Mouse (Mus musculus): ENCODE results near the gene Dnajc6. TPM values are rescaled to one million over a fixed set of nuclear protein-coding genes. Genes with fewer than 3 reads are reported as not detected.

Gene Dnajc6
- total RNA-seq, 1 experiment from 2014 or later = not detected

GRCm38 (mm10) chr4:101504470-101505007, 8.1 kb downstream of the Dnajc6 start:
- ATAC-seq (replicated peaks; ENCODE audit: insufficient number of reproducible peaks, low FRiP score, low TSS enrichment, poor library complexity, severe bottlenecking) = no peak

- no peak for ATAC-seq (replicated peaks; ENCODE audit: insufficient number of reproducible peaks, low FRiP score, low TSS enrichment, poor library complexity, severe bottlenecking)
These were observed 9.5 kb downstream of the Dnajc6 start for GRCm38 (mm10) chr4:101505966-101506365.

- no peak for ATAC-seq (replicated peaks; ENCODE audit: insufficient number of reproducible peaks, low FRiP score, low TSS enrichment, poor library complexity, severe bottlenecking)
These were observed 9.9 kb downstream of the Dnajc6 start for GRCm38 (mm10) chr4:101506372-101506771.

GRCm38 (mm10) chr4:101507571-101508422, 11.3 kb downstream of the Dnajc6 start:
- no peak for ATAC-seq (replicated peaks; ENCODE audit: insufficient number of reproducible peaks, low FRiP score, low TSS enrichment, poor library complexity, severe bottlenecking)

- ATAC-seq (replicated peaks; ENCODE audit: insufficient number of reproducible peaks, low FRiP score, low TSS enrichment, poor library complexity, severe bottlenecking) = no peak
These were observed 12.0 kb downstream of the Dnajc6 start for GRCm38 (mm10) chr4:101508431-101508830.

- ATAC-seq (replicated peaks; ENCODE audit: insufficient number of reproducible peaks, low FRiP score, low TSS enrichment, poor library complexity, severe bottlenecking) = no peak
These were observed 12.6 kb downstream of the Dnajc6 start for GRCm38 (mm10) chr4:101508851-101509577.

- no peak for ATAC-seq (replicated peaks; ENCODE audit: insufficient number of reproducible peaks, low FRiP score, low TSS enrichment, poor library complexity, severe bottlenecking)
These were observed 13.9 kb downstream of the Dnajc6 start for GRCm38 (mm10) chr4:101510111-101510903.

GRCm38 (mm10) chr4:101510904-101511210, 14.4 kb downstream of the Dnajc6 start:
- no peak for ATAC-seq (replicated peaks; ENCODE audit: insufficient number of reproducible peaks, low FRiP score, low TSS enrichment, poor library complexity, severe bottlenecking)

- no peak for ATAC-seq (replicated peaks; ENCODE audit: insufficient number of reproducible peaks, low FRiP score, low TSS enrichment, poor library complexity, severe bottlenecking)
These were observed 15.5 kb downstream of the Dnajc6 start for GRCm38 (mm10) chr4:101511768-101512521.

- no peak for ATAC-seq (replicated peaks; ENCODE audit: insufficient number of reproducible peaks, low FRiP score, low TSS enrichment, poor library complexity, severe bottlenecking)
These were observed 16.8 kb downstream of the Dnajc6 start for GRCm38 (mm10) chr4:101513251-101513650.

GRCm38 (mm10) chr4:101515853-101516252, 19.4 kb downstream of the Dnajc6 start:
- ATAC-seq (replicated peaks; ENCODE audit: insufficient number of reproducible peaks, low FRiP score, low TSS enrichment, poor library complexity, severe bottlenecking) = no peak

- ATAC-seq (replicated peaks; ENCODE audit: insufficient number of reproducible peaks, low FRiP score, low TSS enrichment, poor library complexity, severe bottlenecking) = no peak
These were observed 20.2 kb downstream of the Dnajc6 start for GRCm38 (mm10) chr4:101516434-101517168.

- ATAC-seq (replicated peaks; ENCODE audit: insufficient number of reproducible peaks, low FRiP score, low TSS enrichment, poor library complexity, severe bottlenecking) = no peak
These were observed 35.5 kb downstream of the Dnajc6 start for GRCm38 (mm10) chr4:101531901-101532300.

GRCm38 (mm10) chr4:101540516-101540915, 44.1 kb downstream of the Dnajc6 start:
- no peak for ATAC-seq (replicated peaks; ENCODE audit: insufficient number of reproducible peaks, low FRiP score, low TSS enrichment, poor library complexity, severe bottlenecking)

GRCm38 (mm10) chr4:101549958-101550591, 53.6 kb downstream of the Dnajc6 start:
- ATAC-seq (replicated peaks; ENCODE audit: insufficient number of reproducible peaks, low FRiP score, low TSS enrichment, poor library complexity, severe bottlenecking) = no peak

- no peak for ATAC-seq (replicated peaks; ENCODE audit: insufficient number of reproducible peaks, low FRiP score, low TSS enrichment, poor library complexity, severe bottlenecking)
These were observed 54.3 kb downstream of the Dnajc6 start for GRCm38 (mm10) chr4:101550671-101551161.

GRCm38 (mm10) chr4:101551425-101551824, 55.0 kb downstream of the Dnajc6 start:
- no peak for ATAC-seq (replicated peaks; ENCODE audit: insufficient number of reproducible peaks, low FRiP score, low TSS enrichment, poor library complexity, severe bottlenecking)

Measured in monocyte, adult 5-6 weeks (primary cell).